Mouse (Mus musculus) cerebellum, postnatal 10 days (tissue): ENCODE data around the gene Ubash3b.

Experiments used
- DNase-seq, 2 experiments: peaks; one replicate each; pipeline ENCODE4 v3.0.0; 2021; ENCODE audit warnings: mixed read lengths in 2 of 2

Ubash3b gene

DNA sequence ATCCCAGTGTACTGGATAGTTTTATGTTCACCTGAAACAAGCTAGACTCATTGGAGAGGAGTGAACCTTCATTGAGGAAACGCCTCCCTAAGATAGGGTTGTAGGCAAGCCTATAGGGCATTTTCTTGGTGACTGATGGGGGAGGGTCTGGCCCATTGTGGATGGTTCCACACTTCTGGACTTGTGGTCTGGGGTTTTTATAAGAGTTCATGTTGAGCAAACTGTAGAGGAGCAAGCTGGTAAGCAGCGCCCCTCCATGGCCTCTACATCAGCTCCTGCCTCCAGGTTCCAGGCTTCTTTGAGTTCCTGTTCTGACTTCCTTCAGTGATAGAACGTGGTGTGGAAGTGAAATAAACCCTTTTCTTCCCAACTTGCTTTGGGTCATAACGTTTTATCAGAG, 866 bp upstream of the Ubash3b start:
- DNase-seq = no peak

DNA sequence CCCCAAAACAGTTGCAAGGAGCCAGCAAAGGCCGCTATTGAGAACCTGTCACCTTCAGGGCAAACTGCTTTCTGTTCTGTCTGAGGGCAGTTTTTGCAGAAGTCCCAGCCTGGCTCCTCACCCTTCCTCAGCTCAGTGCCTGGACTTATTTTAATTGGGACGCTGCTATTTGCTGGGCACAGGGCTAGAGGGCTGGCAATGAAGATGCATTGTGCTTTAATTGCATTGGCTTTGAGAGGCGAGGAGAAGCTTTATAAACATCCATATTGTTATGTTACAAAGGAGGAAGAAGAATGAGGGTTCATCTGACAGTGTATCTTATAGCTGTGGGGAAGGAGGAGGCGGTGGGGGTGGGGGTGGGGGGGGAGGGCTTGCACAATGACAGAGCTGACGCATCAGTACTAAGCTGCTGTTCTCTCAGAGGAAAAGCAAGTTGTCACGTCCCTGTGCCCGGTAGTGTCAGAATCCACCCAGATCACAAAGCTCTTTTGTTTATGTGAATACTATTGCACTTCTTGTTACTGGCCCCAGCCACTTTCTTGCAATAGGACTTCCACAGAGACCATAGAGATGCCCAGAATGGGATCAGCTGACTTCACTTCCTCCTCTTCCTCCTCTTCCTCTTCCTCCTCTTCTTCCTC, 841 bp downstream of the Ubash3b start:
- DNase-seq = no peak

DNA sequence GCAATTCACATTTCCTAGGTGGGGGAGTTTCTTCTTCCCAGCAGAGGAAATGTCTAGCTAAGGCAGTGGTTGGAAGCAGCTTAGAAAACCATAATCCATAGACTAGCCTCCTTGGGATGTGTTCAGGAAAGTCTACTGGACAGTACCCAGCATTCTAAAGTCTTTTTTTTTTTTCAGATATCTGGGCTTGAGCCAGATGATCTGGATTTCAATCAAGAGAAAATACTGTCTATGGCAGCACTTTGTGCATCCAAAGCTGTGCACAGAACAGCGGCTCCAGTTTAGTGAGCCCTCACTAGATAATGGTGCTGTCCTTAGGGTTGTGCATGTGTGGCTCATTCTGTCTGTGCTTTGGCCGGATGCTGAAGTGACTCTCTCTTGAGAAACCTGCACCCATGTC, 2.3 kb downstream of the Ubash3b start:
- DNase-seq = peak in 1 of 2 experiments; percentile 23

DNA sequence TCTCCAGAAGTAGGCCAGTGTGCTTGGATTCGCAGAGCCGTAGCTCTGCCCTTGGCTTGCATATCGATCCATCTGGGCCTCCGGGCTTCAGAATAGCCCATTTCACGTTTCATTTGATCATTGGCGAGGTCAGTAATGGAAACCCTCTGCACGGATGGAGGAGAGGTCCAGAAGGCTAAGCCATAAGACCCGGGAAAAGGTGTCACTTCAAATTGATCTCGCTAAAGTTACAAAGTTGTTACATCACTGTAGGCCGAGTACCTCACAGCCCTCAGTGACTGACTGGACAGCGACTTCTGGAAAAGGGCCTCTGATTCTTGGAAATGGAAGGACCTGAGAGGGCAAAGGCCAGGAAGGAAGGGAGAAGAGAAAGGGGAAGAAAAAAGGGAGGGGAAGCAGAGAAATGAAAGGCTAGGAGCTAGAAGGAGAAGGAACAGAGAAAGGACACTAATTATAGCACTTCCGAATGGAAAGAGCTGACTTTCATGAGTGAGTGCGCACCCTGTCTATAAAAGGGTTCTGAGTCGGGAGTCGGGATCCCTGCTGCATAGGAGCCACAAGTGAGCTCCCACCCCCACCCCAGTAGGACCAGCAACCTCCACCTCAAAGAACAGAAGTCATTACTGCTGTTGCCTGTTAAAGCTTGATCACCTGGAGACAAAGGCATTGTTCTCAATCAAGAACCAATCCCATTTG, 3.5 kb downstream of the Ubash3b start:
- DNase-seq = no peak

DNA sequence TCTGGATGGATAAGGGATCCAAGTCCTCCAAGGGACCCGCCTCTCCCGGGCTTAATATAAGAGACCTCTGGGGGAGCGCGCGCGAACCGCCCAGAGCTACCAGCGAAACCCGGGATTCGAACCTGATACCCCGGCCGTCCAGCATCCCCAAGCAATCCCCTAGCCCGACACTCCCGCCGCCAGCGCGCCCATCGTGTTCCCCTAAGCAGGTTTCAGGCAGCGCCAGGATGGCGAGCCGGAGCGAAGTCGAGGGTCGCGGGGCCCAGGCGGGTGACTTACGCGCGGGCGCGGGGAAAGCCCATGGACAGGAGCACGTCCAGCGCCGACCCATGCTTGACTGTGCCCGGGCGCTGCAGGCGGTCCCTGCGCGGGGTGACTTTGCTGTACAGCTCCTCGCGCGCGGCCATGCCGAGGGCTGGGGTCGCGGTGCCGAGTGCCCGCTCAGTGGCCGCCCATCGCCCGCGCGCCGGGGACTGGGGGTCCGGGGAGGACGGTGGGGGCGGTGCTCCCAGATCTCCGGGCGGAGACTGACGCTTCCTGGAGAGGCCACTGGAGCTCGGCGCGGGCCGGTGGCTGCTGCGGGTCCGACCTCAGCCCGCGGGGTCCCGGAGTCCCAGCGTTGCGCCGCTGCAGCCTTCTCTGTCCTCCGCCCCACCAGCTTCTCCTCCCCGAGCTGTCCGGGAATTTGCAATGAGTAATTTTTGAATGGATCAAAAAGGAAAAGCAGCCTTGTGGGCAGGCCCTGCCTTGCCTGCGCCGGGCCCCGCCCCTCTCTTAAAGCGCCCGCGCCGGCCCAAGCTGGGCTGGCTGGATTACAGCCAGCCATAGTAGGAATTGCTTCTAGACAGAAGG, 4.3 kb downstream of the Ubash3b start:
- peak; percentile 92 to 93 for DNase-seq

DNA sequence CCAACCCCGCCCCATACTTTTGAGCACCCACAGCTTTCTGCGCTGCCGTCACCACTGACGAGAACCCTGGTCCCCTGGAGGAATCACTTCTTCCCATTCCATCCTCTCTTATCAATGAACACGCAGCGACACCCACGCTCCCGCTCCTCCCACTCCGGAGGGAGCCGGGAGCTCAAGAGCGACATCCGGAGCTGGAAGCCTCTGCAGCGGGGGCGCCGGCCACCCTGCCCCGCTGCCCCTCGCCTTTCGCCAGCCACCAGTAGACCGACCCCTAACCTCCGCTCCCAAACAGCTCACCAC, 4.8 kb downstream of the Ubash3b start:
- DNase-seq = no peak

DNA sequence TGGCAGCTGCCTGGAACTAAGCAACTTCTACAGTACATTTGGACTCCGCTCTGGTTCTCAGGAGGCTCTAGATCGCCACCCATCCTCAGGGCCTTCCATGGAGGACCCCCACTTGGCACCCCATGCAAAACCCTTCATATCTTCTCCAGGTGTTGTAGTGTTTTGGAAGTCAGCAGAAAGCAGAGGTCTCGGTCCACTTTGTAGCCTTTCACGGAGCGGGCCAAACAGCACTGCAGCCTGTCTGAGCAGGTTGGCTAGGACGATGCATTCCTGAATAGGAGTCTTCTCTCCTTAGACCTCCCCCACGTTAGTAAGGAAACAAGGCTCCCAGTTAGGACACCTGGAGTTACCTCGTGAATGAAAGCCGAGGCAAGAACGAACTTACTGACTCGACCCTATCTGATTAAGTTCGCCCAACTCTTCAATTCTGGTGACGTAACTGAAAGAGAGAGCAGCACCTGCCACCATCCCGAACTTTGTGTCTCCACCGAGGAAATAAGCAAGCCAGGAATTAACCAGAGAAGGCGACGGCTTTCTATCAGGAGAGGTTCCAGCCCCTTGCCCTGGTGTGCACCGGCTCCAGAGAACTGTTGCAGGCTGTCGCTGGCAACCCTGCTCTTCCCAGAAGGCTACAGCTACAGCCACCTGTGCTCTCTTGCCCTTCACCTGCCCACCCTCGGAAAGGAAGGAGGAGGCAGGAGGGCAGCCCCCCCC, 5.3 kb downstream of the Ubash3b start:
- peak; percentile 54 to 64 for DNase-seq

DNA sequence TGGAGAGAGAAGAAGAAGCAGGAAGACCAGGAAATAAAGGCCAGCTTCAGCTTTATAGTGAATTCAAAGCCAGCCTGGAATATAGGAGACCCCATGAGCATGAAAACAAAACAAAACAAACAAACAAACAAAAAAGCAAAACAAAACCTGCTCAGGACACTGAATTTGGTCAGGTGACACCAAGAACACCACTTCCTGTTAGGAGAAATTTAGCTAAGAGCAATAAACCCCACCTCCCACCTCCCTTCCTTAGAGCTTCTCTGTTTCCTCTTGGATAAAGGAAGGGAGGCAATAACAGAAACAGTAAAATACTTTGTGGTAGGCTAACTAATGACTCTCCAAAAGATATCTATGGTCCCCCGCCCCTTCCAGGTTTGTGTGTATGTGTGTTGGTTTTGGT, 7.5 kb downstream of the Ubash3b start:
- DNase-seq = no peak

DNA sequence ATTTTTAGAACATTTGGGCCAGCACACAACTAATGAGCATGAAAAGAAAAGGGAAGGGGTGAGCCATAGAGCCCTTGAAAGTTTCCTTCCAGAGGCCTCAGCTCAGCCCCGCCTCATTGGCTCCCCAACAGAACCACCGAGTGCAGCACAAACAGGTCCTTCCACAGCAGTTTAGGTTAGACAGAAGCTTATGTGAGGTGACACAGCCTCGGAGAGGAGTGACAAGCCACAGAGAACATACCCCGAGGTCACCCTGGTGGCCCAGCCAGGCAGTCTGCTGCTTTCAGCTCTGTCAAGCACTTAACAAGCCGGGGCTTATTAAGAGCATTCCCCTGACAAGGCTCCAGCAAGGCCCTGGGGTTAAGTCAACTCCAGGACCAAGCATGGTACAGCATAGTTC, 8.4 kb downstream of the Ubash3b start:
- DNase-seq = peak in 1 of 2 experiments; percentile 31

DNA sequence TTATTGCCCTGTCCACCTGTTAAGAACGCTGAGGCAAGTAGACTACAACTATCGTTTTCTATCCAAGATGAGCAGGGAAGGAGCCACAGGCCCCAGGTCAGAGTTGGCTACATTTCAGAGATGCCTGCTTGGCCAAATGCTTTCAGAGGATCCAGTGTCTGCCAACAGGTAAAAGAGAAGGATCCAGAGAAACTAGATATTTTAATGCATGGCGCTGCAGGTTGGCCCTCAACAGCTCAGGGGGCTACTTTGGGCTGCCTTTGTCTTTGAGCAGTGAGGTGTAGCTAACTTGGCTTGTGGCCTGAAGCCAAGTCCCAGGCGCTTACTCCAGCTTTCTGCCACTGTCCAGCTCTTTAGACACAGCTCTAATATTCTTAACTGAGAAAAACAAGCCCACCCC, 10.0 kb downstream of the Ubash3b start:
- DNase-seq = peak; percentile 71 to 79

DNA sequence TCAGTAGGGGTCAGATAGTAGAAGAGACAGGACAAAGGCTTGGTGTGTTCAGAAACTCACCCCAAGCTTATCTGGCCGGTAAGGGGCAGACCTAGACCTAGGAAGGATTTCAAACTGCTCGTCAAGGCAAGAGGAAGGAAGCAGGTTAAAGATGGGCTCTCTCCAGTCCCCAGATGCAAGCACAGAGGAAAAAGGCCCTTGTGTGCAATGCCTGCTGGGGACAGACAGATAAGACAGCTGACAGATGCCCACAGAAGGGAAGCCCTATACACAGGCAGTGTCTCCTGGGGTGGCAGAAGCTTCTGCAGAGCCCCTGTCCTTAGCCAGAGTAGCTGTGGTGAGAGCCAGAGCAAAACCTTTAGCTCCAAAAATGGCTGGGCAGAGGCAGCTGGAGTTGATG, 11.6 kb downstream of the Ubash3b start:
- peak; percentile 37 to 49 for DNase-seq

DNA sequence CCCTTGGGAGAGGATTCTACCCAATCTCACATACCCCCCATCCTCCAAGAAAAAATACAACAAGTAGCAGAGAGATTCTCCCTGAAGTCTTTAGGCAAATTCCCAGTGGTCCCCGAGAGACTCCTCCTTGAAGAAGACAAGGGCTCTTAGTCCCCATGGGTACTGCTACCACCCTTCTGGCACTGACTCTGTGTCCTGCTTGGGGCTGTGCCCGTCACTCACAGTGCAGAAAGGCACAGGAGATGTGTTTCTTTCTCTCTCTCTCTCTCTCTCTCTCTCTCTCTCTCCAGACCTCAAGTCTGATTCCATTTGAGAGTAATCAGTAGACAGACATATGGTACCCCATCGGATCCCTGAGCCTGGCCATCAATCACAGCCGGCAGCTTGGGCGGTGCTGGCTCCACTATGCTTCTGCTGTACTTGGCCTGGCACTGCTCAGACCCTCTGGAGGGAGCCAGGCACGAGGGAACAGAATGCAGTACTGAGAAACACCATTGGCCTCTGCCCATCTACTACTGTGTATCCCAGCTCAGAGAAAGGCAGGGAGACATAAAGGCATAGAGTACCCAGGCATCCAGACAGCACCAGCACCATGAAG, 12.3 kb downstream of the Ubash3b start:
- DNase-seq = peak; percentile 85 to 92

DNA sequence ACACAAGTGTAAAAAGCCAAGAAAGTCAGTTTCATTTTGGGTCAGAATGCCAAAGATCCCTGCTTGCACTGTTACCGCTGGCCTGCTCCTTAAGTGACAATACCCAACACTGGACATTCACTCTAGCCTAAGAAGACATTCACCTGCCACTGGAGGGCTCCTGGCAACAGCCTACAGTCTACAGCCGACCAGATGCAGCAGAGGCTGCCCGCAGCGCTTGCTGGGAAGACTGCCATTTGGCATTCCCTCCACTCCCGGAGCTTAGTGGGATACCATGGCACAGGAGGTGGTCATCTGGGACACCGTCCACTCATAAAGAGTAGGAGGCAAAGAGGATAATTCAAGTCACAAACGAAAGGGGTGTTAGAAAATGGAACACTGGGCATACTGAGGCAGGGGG, 12.9 kb downstream of the Ubash3b start:
- peak; percentile 89 to 93 for DNase-seq

DNA sequence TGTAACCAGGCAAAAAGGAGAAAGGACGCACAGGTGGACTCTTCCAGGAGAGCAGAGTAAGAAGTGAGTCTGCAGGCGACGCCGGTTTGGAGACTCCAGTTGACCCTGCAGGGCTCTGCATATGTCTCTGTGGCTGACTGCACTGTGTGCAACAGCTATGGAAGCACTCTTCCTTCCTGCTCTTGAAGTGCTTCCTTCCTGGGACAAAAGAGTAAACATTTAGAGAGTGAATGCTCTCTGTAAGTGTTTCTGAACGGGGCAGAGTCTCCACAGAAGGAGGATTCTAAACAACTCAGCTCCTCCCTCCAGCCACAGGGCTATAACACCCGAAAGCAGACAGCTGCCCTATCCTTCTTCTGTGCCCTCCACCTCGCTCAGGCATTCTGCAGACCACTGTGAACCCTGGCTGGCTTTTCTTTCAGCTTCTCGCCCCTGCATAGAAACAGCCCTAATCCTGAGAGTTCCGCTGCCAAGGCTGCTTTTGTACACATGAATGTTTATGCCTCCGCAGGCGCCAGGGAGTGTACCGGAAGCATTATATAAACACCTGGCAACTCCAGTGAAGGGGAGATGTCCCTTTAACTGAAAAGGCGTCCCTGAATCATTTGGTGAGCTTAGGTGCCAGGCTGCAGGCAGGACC, 14.2 kb downstream of the Ubash3b start:
- peak; percentile 51 to 54 for DNase-seq

DNA sequence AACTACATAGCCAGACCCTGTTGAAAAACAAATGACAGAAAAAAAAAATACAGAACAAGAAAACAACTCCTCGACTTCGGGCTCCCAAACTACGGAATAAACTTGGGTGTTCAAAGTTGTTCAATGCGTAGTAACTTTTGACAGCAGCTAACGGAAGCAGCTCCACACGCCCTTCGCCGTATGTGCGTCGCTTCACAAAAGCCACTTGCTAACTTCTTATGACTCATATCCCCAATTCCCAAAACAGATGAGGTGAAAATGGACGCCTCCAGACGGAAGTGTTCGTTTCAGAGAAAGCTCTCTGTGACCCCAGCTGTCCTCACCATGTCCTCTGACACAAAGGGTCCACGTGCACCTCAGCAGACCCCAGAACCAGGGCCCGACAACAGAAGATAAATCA, 17.7 kb downstream of the Ubash3b start:
- no peak for DNase-seq

DNA sequence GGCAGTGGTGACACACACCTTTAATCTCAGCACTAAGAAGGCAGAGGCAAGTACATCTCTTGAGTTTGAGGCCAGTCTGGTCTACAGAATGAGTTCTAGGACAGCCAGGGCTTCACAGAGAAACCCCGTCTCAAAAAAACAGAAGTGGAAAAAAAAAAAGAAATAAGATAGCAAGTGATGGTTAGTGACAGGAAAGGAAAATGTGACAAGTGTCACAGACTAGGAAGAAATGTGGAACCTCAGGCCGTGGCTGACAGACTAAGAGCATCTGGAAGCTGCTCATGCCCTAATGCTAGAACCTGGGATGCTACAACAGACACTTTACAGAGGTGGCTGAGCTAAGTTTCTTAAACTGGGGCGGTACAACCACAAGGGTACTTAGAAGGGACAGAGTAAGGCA, 18.4 kb downstream of the Ubash3b start:
- no peak for DNase-seq

DNA sequence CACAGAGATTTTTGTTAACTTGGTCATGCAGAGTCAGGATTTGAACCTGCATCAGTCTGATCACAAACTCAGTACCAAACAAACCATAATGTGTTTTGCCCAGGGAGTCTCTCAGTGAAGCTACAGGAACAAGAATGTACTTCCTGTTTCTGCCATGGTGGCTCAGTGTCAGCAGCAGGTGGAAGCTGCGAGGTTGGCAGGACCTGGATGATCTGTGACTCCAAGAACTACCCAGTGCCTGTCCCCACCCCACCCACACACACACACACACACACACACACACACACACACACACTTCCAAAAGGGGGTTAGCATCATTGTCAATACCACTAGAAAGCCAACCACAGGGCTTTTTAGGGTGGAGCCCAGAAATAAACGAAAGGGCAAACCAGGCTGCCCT, 20.5 kb downstream of the Ubash3b start:
- DNase-seq = no peak

DNA sequence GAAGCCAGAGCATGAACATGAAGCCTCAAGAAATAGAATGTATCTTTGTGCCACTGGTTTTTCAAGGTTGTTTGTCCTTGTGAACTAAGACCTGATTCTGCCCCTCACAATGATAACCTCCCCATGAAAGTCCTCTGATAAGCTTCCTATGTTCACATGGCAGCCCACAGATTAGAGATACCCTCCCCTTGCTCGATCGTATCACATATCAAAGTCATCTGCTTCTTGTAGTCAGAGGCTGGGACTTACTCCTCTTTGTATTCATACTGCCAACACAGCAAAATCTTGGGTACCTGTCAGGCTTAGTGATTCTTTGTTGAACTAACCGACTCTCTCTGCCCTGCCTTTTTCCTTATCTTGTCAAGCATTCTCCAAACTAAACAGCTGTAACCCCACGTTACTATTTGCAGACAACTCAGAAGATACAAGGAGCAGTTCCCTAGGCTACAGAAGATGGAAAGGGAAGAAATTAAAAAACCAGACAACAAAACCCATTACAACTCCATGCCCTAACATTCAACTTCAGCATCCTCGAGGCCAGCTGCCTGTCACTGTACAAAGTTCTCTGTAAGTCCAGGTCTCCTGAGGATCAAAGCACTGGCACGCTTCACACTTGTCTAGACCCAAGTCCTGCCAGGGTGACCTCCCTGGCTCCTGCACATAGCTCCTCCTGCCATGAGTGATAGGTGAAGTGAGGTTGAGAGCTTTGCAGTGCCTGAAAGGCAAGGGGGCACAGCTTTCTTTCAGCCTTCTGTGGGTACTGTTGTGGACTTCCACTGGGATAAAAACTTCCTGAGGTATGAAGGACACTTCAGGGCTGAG, 22.3 kb downstream of the Ubash3b start:
- DNase-seq = no peak

DNA sequence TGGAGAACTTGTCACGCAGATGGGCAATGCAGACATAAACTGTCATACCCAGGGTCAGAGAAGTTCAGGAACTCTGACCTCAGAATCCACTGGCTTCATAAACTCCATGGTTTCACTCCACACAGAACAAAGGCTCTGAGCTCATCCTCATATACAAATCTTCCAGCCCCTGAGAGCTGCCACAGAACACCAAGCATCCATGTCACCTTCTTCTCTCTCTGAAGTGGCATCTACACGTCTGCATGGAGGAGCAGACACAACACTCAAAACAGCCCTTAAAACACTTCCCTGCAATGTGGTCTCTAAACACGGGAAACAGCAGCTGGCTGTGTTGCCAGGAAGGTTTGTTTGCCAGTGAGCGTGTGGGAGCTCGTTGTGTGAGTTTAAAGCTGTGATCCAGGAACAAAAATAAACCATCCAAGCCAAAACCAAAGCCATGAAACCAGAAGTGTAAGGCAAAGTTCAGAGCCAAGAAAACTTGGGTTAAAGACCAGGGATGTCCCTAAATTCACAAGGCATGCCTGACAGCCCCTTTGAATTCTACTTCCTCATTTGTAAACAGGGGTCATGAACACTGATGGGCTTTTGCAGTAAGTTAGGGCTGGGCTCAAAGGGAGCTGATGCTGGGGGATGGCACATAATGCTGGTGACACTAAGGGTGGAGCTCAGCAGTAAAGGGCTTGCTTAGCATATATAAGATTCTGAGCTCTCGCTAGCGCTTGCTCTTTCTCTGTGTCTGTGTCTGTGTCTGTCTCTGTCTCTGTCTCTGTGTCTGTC, 24.6 kb downstream of the Ubash3b start:
- no peak for DNase-seq

DNA sequence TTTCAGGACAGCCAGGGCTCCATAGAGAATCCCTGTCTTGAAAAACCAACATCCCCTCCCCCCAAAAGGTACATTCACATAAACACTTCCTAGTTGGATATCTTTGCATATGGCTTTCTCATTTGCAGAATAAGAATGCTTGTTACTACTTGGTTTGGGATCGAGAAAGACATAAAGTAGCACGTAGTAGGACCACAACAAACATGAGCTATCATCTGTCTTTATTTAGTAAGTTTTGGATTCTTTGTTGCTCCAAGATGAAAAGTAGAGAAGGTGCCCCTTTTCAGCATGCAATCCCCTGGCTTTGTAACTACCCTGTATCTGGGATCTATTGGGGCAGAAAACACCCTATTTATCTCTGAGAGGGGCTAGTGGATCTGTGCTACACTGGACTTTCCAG, 25.2 kb downstream of the Ubash3b start:
- no peak for DNase-seq

DNA sequence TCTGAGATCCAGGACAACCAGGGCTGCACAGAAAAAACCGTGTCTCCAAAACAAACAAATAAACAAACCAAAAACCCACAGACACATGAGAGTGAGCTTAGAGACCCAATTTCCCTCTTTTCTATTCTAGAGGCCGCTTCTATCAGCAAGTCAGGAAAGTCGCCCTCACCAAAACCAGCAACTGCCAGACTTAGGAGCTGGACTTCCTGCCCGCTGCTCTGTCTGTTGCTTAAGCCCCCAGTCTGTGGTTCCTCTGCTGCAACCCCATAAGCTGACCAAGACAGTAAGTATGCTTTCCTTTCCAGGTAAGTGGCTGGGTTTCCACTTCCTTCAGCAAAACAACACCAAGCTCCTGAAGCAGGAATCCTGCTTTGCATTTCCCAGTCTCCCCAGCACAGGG, 26.6 kb downstream of the Ubash3b start:
- no peak for DNase-seq
